Mouse (Mus musculus): ENCODE data around the gene 0610040J01Rik.

- no peak for TF ChIP-seq CTCF (IDR thresholded peaks at IDR 0.05; ENCODE audit: extremely low read depth, insufficient read length, insufficient replicate concordance, low read depth, low read length)
- TF ChIP-seq POLR2A (IDR thresholded peaks at IDR 0.05; ENCODE audit: low read depth, low read length), result no peak
Observed at GRCm38 (mm10) chr5:63891241-63891640, 79.1 kb downstream of the 0610040J01Rik start.

Measured in small intestine, adult 2 months (tissue).